Comparison of ENCODE assay signal across 10 mouse cellular contexts in the genomic region with DNA sequence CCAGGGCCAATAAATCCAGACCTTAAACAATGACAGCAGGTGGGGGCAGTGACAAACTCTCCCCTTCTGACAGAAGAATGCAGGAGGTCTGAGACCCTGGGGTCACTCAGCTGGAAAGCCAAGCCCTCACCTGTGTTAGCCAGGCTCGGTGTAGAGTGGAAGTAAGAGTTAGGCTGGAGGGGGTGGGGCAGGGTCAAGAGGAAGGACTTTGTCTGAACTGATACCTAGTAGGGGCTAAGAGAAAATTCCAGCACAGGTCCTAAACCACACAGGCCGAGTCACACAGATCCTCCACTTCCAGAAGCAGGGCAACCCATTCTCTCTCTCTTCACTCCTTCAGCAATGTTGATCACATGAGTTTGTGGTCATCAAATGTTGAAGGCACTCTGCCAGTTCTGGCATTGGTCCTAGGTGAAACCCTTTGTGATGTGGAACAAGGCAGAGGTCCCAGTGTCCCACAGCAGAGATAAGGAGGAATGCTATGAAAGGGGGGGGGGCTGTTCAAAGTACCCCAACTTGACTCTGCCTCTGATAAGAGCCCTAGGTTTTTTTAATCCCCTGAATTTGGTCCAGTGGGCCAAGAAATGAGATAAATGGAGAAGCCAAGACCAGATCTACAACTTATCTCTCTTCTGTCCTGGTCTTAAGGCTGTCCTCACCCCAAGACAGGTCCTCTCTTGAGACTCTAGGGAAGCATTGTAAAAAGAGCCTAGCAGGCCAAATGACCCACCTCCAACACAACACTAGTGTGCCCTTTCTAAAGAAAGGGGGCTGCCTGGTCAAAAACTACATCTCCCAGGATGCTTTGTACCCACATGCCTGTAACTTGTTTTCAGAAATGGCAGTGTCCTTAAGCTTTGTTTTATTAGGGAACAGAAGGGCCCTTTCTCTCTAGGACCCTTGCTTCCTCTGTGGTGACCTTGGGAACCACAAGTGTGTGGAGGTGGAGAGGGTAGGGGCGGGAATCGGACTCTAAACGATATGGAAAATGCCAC.
DNase-seq lines count a peak whose midpoint lies in the region; ATAC-seq and TF ChIP-seq lines count a peak whose summit lies in the region.
"Had no signal": no experiment of that assay in that cellular context is flagged by ENCODE, and none has a peak within 500 bp of the region (broad histone marks: within the 10 kb centered on the region; RNA-seq: fewer than 3 reads in every experiment).

No protein-coding gene starts in this region.

- H3K4me1 ChIP-seq in forebrain, embryonic 12.5 days, result peaks cover 47% of the 10 kb centered on the region
- peaks cover 17% of the 10 kb centered on the region for H3K4me1 ChIP-seq in forebrain, embryonic 16.5 days (replicated peaks; ENCODE audit: control insufficient read depth, insufficient read depth, low read length)
- no peaks in the 10 kb centered on the region for H3K4me1 ChIP-seq in CH12.LX (ENCODE audit: control insufficient read depth in 1 of 2, insufficient read depth in 2 of 2)
- H3K4me1 ChIP-seq in heart, embryonic 10.5 days, result peaks cover 82% of the 10 kb centered on the region

- dilution Hi-C loops in CH12.LX (cut with MboI; ENCODE audit: extremely low pct_ligation_motif_present, extremely low pct_unique_long_range_greater_than_20kb, low sequenced_read_pairs), result no loop called here

- no peak overlapping the region for H3K9ac ChIP-seq in forebrain, embryonic 12.5 days
- no peak overlapping the region for H3K9ac ChIP-seq in forebrain, embryonic 16.5 days (replicated peaks; ENCODE audit: low read depth, low read length)
- H3K9ac ChIP-seq in CH12.LX (ENCODE audit: insufficient read depth, low read depth), result no peak overlapping the region

- H3K9me3 ChIP-seq in forebrain, embryonic 12.5 days, result no peaks in the 10 kb centered on the region
- no peaks in the 10 kb centered on the region for H3K9me3 ChIP-seq in forebrain, embryonic 16.5 days (ENCODE audit: control insufficient read depth, low read length)
- no peaks in the 10 kb centered on the region for H3K9me3 ChIP-seq in CH12.LX (replicated peaks; ENCODE audit: low read length)
- H3K9me3 ChIP-seq in heart, embryonic 10.5 days, result no peaks in the 10 kb centered on the region

- H3K27me3 ChIP-seq in forebrain, embryonic 12.5 days, result peaks cover 2% of the 10 kb centered on the region; the same call in 1 of the 2 replicates
- H3K27me3 ChIP-seq in forebrain, embryonic 16.5 days (replicated peaks; ENCODE audit: control insufficient read depth, insufficient read depth, low read length), result no peaks in the 10 kb centered on the region
- H3K27me3 ChIP-seq in CH12.LX (replicated peaks), result peaks cover 93% of the 10 kb centered on the region
- no peaks in the 10 kb centered on the region for H3K27me3 ChIP-seq in heart, embryonic 10.5 days (ENCODE audit: insufficient read depth, poor library complexity, severe bottlenecking)

- ATAC-seq in forebrain, embryonic 12.5 days (ENCODE audit: low FRiP score), result no peak
- no peak for ATAC-seq in forebrain, embryonic 16.5 days
- no peak for ATAC-seq in monocyte, adult 5-6 weeks (replicated peaks; ENCODE audit: insufficient number of reproducible peaks, low FRiP score, low TSS enrichment, poor library complexity, severe bottlenecking)
- ATAC-seq: activated CD4-positive, CD25-positive, alpha-beta regulatory T cell, adult 4 months; midbrain, embryonic 16.5 days had no signal

- no peak for TF ChIP-seq RAD21 in CH12.LX (IDR thresholded peaks at IDR 0.05; ENCODE audit: low read depth, low read length)

- H3K4me2 ChIP-seq in forebrain, embryonic 12.5 days, result no peak overlapping the region
- H3K4me2 ChIP-seq in forebrain, embryonic 16.5 days (ENCODE audit: low read length), result no peak overlapping the region
- no peak overlapping the region for H3K4me2 ChIP-seq in CH12.LX (ENCODE audit: insufficient read depth, low read depth, poor library complexity, severe bottlenecking)

- intact Hi-C loops in left cerebral cortex, postnatal 25 days (cut with DNase I), result no loop called here

- no peak for TF ChIP-seq CTCF in CH12.LX (conservative IDR thresholded peaks at IDR 0.05 in 1 of 2, IDR thresholded peaks at IDR 0.05 in 1 of 2; ENCODE audit: low read depth in 2 of 2, low read length in 2 of 2)

- H3K27ac ChIP-seq in forebrain, embryonic 12.5 days, result 0 out of 2 replicates have a peak overlapping the region, but pooled peaks have one; percentile 0
- H3K27ac ChIP-seq in forebrain, embryonic 16.5 days (ENCODE audit: low read length), result no peak overlapping the region
- H3K27ac ChIP-seq in CH12.LX (ENCODE audit: insufficient read depth, low read depth), result no peak overlapping the region
- H3K27ac ChIP-seq in heart, embryonic 10.5 days, result peak overlapping the region; percentile 87

- in situ Hi-C loops in CH12.LX (cut with MboI; ENCODE audit: low pct_ligation_motif_present, low pct_unique_long_range_greater_than_20kb, low sequenced_read_pairs), result no loop called here

- no peaks in the 10 kb centered on the region for H3K79me2 ChIP-seq in CH12.LX (replicated peaks; ENCODE audit: control insufficient read depth, extremely low read depth, insufficient read depth, poor library complexity, severe bottlenecking)

- H3K36me3 ChIP-seq in forebrain, embryonic 12.5 days (replicated peaks), result no peaks in the 10 kb centered on the region
- no peaks in the 10 kb centered on the region for H3K36me3 ChIP-seq in forebrain, embryonic 16.5 days (ENCODE audit: control insufficient read depth, insufficient read depth)
- no peaks in the 10 kb centered on the region for H3K36me3 ChIP-seq in CH12.LX (replicated peaks in 1 of 2; ENCODE audit: control insufficient read depth in 1 of 2, insufficient read depth in 1 of 2, low read length in 1 of 2)
- H3K36me3 ChIP-seq in heart, embryonic 10.5 days, result no peaks in the 10 kb centered on the region; the same call in 1 of the 2 replicates

- DNase-seq in CH12.LX (ENCODE audit: extremely low read depth), result no peak
- DNase-seq in heart, embryonic 10.5 days (ENCODE audit: low spot score), result no peak
- peak; percentile 67 to 82 for DNase-seq in kidney, postnatal 4 days
- DNase-seq in left cerebral cortex, postnatal 25 days (ENCODE audit: low spot score in 2 of 2), result no peak
- no peak for DNase-seq in thymus, postnatal 14 days

- no peak overlapping the region for H3K4me3 ChIP-seq in forebrain, embryonic 12.5 days (replicated peaks)
- no peak overlapping the region for H3K4me3 ChIP-seq in forebrain, embryonic 16.5 days (replicated peaks; ENCODE audit: low read length)
- no peak overlapping the region for H3K4me3 ChIP-seq in CH12.LX (replicated peaks in 1 of 3; ENCODE audit: low read depth in 2 of 3, low read length in 2 of 3, poor library complexity in 1 of 3)
- no peak overlapping the region for H3K4me3 ChIP-seq in heart, embryonic 10.5 days

- TF ChIP-seq POLR2A in CH12.LX (IDR thresholded peaks at IDR 0.05; ENCODE audit: low read depth, low read length), result no peak

- TF ChIP-seq EP300 in CH12.LX (IDR thresholded peaks at IDR 0.05; ENCODE audit: low read length), result no peak

- 76% methylated on average over 5 of the region's 5 CpGs for WGBS in forebrain, embryonic 12.5 days
- WGBS in forebrain, embryonic 16.5 days, result 74% methylated on average over 5 of the region's 5 CpGs
- 51% methylated on average over 5 of the region's 5 CpGs for WGBS in heart, embryonic 10.5 days

TF ChIP-seq in CH12.LX, 34 proteins besides CTCF, POLR2A, EP300 and RAD21:
- TF ChIP-seq HCFC1 (IDR thresholded peaks at IDR 0.05; ENCODE audit: low read depth, low read length) (peak; percentile 61), JUND (conservative IDR thresholded peaks at IDR 0.05; ENCODE audit: low read depth, low read length) (no peak), JUN (IDR thresholded peaks at IDR 0.05; ENCODE audit: insufficient read depth, low read depth, low read length) (no peak)

Comparison
In these comparisons a context has a peak if more than half of its experiments do, and no peak if none do; other contexts are left out.
1. H3K27ac ChIP-seq: peak in forebrain, embryonic 12.5 days (single experiment) and heart, embryonic 10.5 days (single experiment); none in forebrain, embryonic 16.5 days (single experiment) and CH12.LX (single experiment).
2. DNase-seq: peak in kidney, postnatal 4 days (2 of 2); none in CH12.LX (single experiment), heart, embryonic 10.5 days (single experiment), left cerebral cortex, postnatal 25 days (0 of 2) and thymus, postnatal 14 days (single experiment).